In genomic region chr1:88749106-88749505, GRCm38 (mm10) we compare ENCODE assay signal across 17 mouse cellular contexts.
"Had no signal": no experiment of that assay in that cellular context is flagged by ENCODE, and none has a peak within 500 bp of the region (broad histone marks: within the 10 kb centered on the region; RNA-seq: fewer than 3 reads in every experiment).

No protein-coding gene starts in this region.

- H3K4me2 ChIP-seq: limb, embryonic 12.5 days; limb, embryonic 15.5 days; lung, embryonic 15.5 days; midbrain, embryonic 11.5 days had no signal

- H3K36me3 ChIP-seq: limb, embryonic 12.5 days; limb, embryonic 15.5 days; lung, embryonic 15.5 days had no signal

- H3K4me3 ChIP-seq: limb, embryonic 12.5 days; limb, embryonic 15.5 days; lung, embryonic 15.5 days had no signal

- H3K27me3 ChIP-seq: limb, embryonic 12.5 days; limb, embryonic 15.5 days; lung, embryonic 15.5 days had no signal

- DNase-seq: kidney, adult 18-20 months; kidney, adult 9 months; kidney, postnatal 14 days; kidney, postnatal 4 days; left cerebral cortex, postnatal 4 days; lung, postnatal 14 days; midbrain, embryonic 14.5 days; thymus, adult 2 months; thymus, postnatal 14 days; thymus, postnatal 4 days had no signal

- ATAC-seq: intestine, embryonic 16.5 days had no signal

- H3K27ac ChIP-seq: limb, embryonic 12.5 days; limb, embryonic 15.5 days; liver, embryonic 14.5 days; lung, embryonic 15.5 days; stomach, postnatal 0 days had no signal

- H3K4me1 ChIP-seq: limb, embryonic 12.5 days; lung, embryonic 15.5 days had no signal

- H3K9me3 ChIP-seq: limb, embryonic 12.5 days; limb, embryonic 15.5 days; lung, embryonic 15.5 days had no signal

- H3K9ac ChIP-seq: limb, embryonic 12.5 days; limb, embryonic 15.5 days; liver, embryonic 14.5 days; lung, embryonic 15.5 days had no signal
